Mouse (Mus musculus): Measurements from ENCODE around the gene Sema3d. TPM values are rescaled to one million over a fixed set of nuclear protein-coding genes. Genes with fewer than 3 reads are reported as not detected.

The Sema3d gene
- 1.7 and 2.1 TPM in 2 replicates for polyA plus RNA-seq (2014; fragmentation: Nextera tagmentation; extraction: Ambion mirVana)

DNA sequence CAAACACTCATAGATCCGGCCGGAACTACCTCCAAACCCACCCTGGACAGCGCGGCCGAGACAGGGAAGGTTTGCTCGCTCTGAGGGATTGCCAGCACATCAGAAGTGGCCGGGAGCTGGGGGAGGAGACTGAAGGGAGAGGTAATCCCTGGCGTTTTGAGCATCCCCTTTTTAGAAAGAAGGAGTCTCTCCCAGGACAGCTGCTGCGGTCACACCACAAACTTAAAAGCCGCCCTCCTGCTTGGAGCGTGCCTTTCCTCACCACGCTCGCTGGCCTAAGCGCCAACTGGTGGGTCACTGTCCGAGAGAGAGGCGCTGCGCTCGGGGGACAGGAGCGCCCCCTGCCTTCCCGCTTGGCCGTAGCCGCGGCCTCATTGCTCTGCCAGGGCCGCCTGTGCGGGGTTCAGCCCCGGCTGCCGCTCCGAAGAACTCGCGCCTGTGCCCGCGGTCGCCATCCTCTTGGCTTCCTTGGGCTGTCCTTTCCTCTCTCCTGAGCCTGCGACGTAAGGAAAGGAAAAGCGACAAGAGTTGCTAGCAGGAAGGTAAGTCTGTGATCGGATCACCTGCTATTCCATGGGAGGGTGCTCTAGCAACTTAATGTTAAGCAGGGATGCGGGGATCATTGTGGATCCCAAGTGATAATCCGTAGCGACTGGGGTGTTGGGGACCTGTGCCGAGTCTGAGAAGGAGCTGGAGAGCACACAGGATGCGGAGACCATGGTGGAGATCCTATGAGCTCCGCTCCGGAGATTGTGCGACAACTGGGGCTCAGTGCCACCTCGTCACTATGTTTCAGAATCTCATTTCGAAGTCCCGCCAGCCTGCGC, at the start of gene Sema3d:
Gene Sema3d (plus strand): TSS at position 253 of the 827 bp plus-strand sequence.
- Histone ChIP-seq H3K36me3 (ENCODE audit: control insufficient read depth, insufficient read depth, low read length) (no peaks in the 10 kb centered on the region), H3K4me3 (ENCODE audit: low read depth, low read length) (peak within 1 kb of the TSS; percentile 52), H3K9me3 (ENCODE audit: control insufficient read depth, low read length) (no peaks in the 10 kb centered on the region), H3K27me3 (ENCODE audit: control insufficient read depth, insufficient read depth, low read length) (peaks cover 10% of the 10 kb centered on the region), H3K4me2 (peak within 1 kb of the TSS; percentile 96), H3K4me1 (ENCODE audit: control insufficient read depth, insufficient read depth, low read length) (no peaks in the 10 kb centered on the region), H3K9ac (ENCODE audit: low read length) (peak within 1 kb of the TSS; percentile 64), H3K27ac (ENCODE audit: low read depth, low read length) (no peak within 1 kb of the TSS)
- ATAC-seq (ENCODE audit: low FRiP score) (peak; percentile 99), DNase-seq (ENCODE audit: low spot score, missing footprints) (peak; percentile 97)
- WGBS, result 1% methylated on average over 49 of the region's 49 CpGs

DNA sequence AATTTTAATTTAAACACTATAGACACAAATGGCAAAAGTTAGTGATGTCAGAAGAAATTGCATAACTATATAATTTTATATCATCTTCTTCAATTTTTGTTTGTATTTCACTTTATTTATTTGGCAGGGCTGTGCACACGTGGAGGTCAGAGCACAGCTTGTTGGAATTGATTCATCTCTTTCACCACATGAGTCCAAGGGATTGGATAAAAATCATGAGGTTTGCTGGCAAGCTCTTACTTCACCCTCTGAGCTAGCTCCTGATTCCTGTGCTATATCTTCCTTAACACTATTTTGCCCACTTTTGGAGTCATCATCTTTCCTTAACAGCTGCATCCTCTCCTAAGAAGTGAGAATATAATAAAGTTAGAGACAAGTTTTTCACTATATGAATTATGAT, 5.9 kb upstream of the Sema3d start:
- Histone ChIP-seq H3K9me3 (ENCODE audit: control insufficient read depth, low read length) (no peaks in the 10 kb centered on the region), H3K4me3 (ENCODE audit: low read depth, low read length) (no peak overlapping the region), H3K4me1 (ENCODE audit: control insufficient read depth, insufficient read depth, low read length) (no peaks in the 10 kb centered on the region), H3K27me3 (ENCODE audit: control insufficient read depth, insufficient read depth, low read length) (peaks cover 2% of the 10 kb centered on the region; the same call in 1 of the 2 replicates), H3K36me3 (ENCODE audit: control insufficient read depth, insufficient read depth, low read length) (no peaks in the 10 kb centered on the region), H3K9ac (ENCODE audit: low read length) (no peak overlapping the region), H3K4me2 (no peak overlapping the region), H3K27ac (ENCODE audit: low read depth, low read length) (no peak overlapping the region)
- 58% methylated on average over 1 of the region's 1 CpGs for WGBS
- no peak for ATAC-seq (ENCODE audit: low FRiP score)
- DNase-seq (ENCODE audit: low spot score, missing footprints), result no peak

DNA sequence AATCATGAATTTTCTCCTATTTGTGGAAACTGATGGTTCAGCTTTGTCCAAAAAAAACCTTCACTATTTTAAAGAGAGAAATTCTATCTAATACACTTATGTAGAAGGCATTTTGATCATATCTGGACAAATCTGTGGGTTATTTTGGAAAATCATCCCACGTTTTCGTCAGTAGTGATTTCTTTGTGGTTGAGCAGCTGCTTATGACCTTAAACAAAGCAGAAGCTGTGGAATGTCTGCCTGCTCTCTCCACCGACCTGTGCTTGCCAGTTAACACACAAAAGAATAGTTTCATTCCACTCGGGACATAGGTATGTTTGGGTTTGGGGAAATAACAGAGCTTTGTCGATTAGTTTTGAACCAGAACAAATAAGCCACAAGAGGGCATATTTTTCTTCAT, 4.3 kb upstream of the Sema3d start:
- H3K4me1 ChIP-seq (ENCODE audit: control insufficient read depth, insufficient read depth, low read length), result no peaks in the 10 kb centered on the region
- H3K9ac ChIP-seq (ENCODE audit: low read length), result no peak overlapping the region
- WGBS, result 58% methylated on average over 5 of the region's 5 CpGs
- no peaks in the 10 kb centered on the region for H3K36me3 ChIP-seq (ENCODE audit: control insufficient read depth, insufficient read depth, low read length)
- no peak overlapping the region for H3K27ac ChIP-seq (ENCODE audit: low read depth, low read length)
- no peaks in the 10 kb centered on the region for H3K9me3 ChIP-seq (ENCODE audit: control insufficient read depth, low read length)
- no peak overlapping the region for H3K4me3 ChIP-seq (ENCODE audit: low read depth, low read length)
- peaks cover 2% of the 10 kb centered on the region for H3K27me3 ChIP-seq (ENCODE audit: control insufficient read depth, insufficient read depth, low read length)
- DNase-seq (ENCODE audit: low spot score, missing footprints) (no peak), ATAC-seq (ENCODE audit: low FRiP score) (no peak)
- no peak overlapping the region for H3K4me2 ChIP-seq

DNA sequence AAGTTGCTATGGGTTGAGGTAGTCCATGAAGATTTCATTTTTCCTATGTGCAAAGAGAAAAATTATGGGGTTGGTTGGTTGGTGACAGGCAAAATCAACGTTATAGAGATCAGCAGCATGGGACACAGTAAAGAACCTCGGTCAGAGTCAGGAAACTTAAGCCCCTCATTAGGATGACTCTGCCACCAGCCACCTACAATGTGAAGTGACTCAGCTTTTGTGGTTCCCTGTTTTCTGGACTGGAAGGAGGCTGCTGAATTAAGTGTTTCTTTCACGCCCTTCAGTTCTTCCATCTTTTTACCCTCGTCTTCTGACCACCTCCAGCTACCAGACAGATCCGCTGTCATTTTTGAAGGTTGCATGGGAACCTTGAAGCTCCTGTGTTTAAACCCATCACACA, 1.2 kb upstream of the Sema3d start:
- Histone ChIP-seq H3K4me1 (ENCODE audit: control insufficient read depth, insufficient read depth, low read length) (no peaks in the 10 kb centered on the region), H3K36me3 (ENCODE audit: control insufficient read depth, insufficient read depth, low read length) (no peaks in the 10 kb centered on the region), H3K9ac (ENCODE audit: low read length) (no peak overlapping the region), H3K4me3 (ENCODE audit: low read depth, low read length) (no peak overlapping the region), H3K27me3 (ENCODE audit: control insufficient read depth, insufficient read depth, low read length) (peaks cover 10% of the 10 kb centered on the region), H3K9me3 (ENCODE audit: control insufficient read depth, low read length) (no peaks in the 10 kb centered on the region), H3K27ac (ENCODE audit: low read depth, low read length) (no peak overlapping the region), H3K4me2 (no peak overlapping the region)
- ATAC-seq (ENCODE audit: low FRiP score) (no peak), DNase-seq (ENCODE audit: low spot score, missing footprints) (no peak)
- 76% methylated on average over 5 of the region's 5 CpGs for WGBS

DNA sequence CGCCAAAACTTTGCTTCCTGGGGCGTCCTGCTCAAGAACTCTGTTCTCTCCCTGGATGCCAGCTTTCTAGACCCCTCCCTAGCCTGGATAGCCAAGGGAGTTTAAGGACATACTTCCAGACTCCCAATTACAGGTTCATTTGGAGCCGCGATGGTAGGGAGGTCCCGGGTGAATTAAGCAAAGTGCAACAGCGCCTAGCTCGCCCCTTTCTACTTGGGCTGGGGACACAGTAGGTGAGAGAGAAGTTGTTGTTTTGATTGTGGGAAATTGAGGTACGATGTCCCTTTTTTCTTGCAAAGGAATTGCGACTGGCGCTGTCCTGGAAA, 738 bp downstream of the Sema3d start:
- no peak overlapping the region for H3K27ac ChIP-seq (ENCODE audit: low read depth, low read length)
- peak overlapping the region; percentile 96 for H3K4me2 ChIP-seq
- peak overlapping the region; percentile 64 for H3K9ac ChIP-seq (ENCODE audit: low read length)
- H3K4me3 ChIP-seq (ENCODE audit: low read depth, low read length), result peak overlapping the region; percentile 52
- H3K4me1 ChIP-seq (ENCODE audit: control insufficient read depth, insufficient read depth, low read length), result no peaks in the 10 kb centered on the region
- peaks cover 10% of the 10 kb centered on the region for H3K27me3 ChIP-seq (ENCODE audit: control insufficient read depth, insufficient read depth, low read length)
- no peaks in the 10 kb centered on the region for H3K36me3 ChIP-seq (ENCODE audit: control insufficient read depth, insufficient read depth, low read length)
- DNase-seq (ENCODE audit: low spot score, missing footprints), result peak; percentile 95
- no peaks in the 10 kb centered on the region for H3K9me3 ChIP-seq (ENCODE audit: control insufficient read depth, low read length)
- no peak; the same call in 1 of the 2 replicates for ATAC-seq (ENCODE audit: low FRiP score)
- under 1% methylated on average over 10 of the region's 10 CpGs for WGBS

DNA sequence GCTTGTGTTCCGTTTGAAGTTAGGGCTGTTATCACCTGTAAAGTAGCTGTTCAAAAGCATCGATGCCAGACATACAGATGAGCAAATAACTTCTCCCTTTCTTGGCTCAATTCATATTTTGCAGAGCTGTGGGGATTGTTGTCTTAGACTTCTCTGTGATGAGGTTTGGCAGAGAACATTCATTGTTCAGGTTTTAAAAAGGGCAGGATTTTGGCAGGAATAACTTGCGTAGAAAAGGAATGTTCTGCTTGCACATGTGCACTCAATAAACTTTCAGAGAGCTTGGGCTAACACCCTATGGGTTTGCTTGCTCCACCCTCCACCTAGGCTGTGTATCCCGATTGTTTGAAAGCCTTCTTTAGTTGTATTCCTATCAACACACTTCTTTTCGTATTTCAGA, 9.5 kb downstream of the Sema3d start:
- no peaks in the 10 kb centered on the region for H3K36me3 ChIP-seq (ENCODE audit: control insufficient read depth, insufficient read depth, low read length)
- H3K4me2 ChIP-seq, result no peak overlapping the region
- no peak overlapping the region for H3K4me3 ChIP-seq (ENCODE audit: low read depth, low read length)
- no peaks in the 10 kb centered on the region for H3K9me3 ChIP-seq (ENCODE audit: control insufficient read depth, low read length)
- DNase-seq (ENCODE audit: low spot score, missing footprints), result no peak
- H3K4me1 ChIP-seq (ENCODE audit: control insufficient read depth, insufficient read depth, low read length), result no peaks in the 10 kb centered on the region
- WGBS, result 84% methylated on average over 5 of the region's 5 CpGs
- no peak overlapping the region for H3K9ac ChIP-seq (ENCODE audit: low read length)
- H3K27ac ChIP-seq (ENCODE audit: low read depth, low read length), result no peak overlapping the region
- no peak for ATAC-seq (ENCODE audit: low FRiP score)
- H3K27me3 ChIP-seq (ENCODE audit: control insufficient read depth, insufficient read depth, low read length), result no peaks in the 10 kb centered on the region

DNA sequence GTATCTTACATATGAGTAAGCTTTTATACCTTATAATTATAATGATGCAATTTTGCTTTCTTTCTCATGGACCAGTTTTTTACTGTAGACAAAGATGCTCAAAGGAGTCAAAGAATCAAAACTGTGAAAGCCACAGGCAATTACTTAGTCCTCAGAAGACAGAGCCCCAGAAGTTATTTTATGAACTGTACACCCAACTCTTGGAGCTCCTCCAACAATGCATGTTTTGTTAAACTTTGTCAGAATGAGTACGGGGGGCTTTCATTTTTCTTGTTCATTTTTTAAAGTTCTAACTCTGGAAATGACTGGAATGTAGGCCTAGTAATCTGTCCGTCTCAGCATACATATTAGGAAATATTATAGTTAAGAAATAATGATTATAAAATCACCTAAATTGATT, 16.1 kb downstream of the Sema3d start:
- no peak overlapping the region for H3K4me3 ChIP-seq (ENCODE audit: low read depth, low read length)
- H3K4me2 ChIP-seq, result no peak overlapping the region
- ATAC-seq (ENCODE audit: low FRiP score), result no peak
- no peaks in the 10 kb centered on the region for H3K27me3 ChIP-seq (ENCODE audit: control insufficient read depth, insufficient read depth, low read length)
- no peaks in the 10 kb centered on the region for H3K36me3 ChIP-seq (ENCODE audit: control insufficient read depth, insufficient read depth, low read length)
- WGBS, result 88% methylated on average over 2 of the region's 2 CpGs
- H3K9me3 ChIP-seq (ENCODE audit: control insufficient read depth, low read length), result no peaks in the 10 kb centered on the region
- H3K27ac ChIP-seq (ENCODE audit: low read depth, low read length), result no peak overlapping the region
- no peaks in the 10 kb centered on the region for H3K4me1 ChIP-seq (ENCODE audit: control insufficient read depth, insufficient read depth, low read length)
- DNase-seq (ENCODE audit: low spot score, missing footprints), result no peak
- no peak overlapping the region for H3K9ac ChIP-seq (ENCODE audit: low read length)

DNA sequence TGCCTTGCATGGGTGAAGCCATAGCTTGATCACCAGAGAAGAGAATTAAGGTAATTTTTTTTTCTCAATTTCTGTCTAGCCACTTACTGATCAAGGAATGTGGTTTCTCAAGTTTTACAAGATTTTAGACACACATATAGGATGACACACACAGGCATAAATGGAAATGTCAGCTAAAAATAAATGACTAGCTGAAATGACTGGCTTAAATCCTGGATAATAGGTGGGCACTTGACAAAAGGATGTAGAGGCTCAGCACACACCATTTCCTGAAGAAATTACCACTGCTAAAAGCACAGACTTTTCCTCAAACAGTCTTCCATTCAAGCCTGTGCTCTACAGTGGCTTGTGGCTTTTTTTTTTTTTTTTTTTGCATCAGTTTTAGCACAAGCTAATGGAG, 21.0 kb downstream of the Sema3d start:
- H3K4me1 ChIP-seq (ENCODE audit: control insufficient read depth, insufficient read depth, low read length), result no peaks in the 10 kb centered on the region
- no peak overlapping the region for H3K4me3 ChIP-seq (ENCODE audit: low read depth, low read length)
- no peak overlapping the region for H3K27ac ChIP-seq (ENCODE audit: low read depth, low read length)
- no peak overlapping the region for H3K4me2 ChIP-seq
- H3K9ac ChIP-seq (ENCODE audit: low read length), result no peak overlapping the region
- H3K36me3 ChIP-seq (ENCODE audit: control insufficient read depth, insufficient read depth, low read length), result no peaks in the 10 kb centered on the region
- ATAC-seq (ENCODE audit: low FRiP score), result no peak
- H3K27me3 ChIP-seq (ENCODE audit: control insufficient read depth, insufficient read depth, low read length), result no peaks in the 10 kb centered on the region
- DNase-seq (ENCODE audit: low spot score, missing footprints), result no peak
- H3K9me3 ChIP-seq (ENCODE audit: control insufficient read depth, low read length), result no peaks in the 10 kb centered on the region

DNA sequence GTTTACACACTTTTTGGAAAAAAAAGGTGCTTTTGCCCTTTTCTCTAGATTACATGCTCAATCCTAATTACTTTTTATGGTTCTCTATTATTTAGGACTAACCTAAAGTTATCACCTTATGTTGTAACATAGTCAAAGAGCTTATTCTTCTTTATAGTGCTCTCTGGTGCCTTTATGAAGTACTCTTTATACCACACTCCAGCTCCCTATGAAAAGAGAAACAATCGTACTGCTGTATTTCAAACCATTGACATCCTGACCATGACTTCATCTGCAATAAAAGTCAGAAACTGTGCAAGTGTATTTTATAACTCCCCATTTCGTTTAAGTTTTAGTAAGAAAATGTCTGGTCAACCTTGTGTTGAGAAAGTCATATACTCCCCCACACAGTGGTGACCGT, 29.4 kb downstream of the Sema3d start:
- DNase-seq (ENCODE audit: low spot score, missing footprints), result no peak
- ATAC-seq (ENCODE audit: low FRiP score), result no peak
- 86% methylated on average over 3 of the region's 3 CpGs for WGBS

More for the DNA sequence above, 29.4 kb downstream of the Sema3d start:
- no peaks in the 10 kb centered on the region for H3K4me1 ChIP-seq (ENCODE audit: control insufficient read depth, insufficient read depth, low read length)
- no peaks in the 10 kb centered on the region for H3K36me3 ChIP-seq (ENCODE audit: control insufficient read depth, insufficient read depth, low read length)
- no peaks in the 10 kb centered on the region for H3K9me3 ChIP-seq (ENCODE audit: control insufficient read depth, low read length)
- H3K4me3 ChIP-seq (ENCODE audit: low read depth, low read length), result no peak overlapping the region
- H3K27me3 ChIP-seq (ENCODE audit: control insufficient read depth, insufficient read depth, low read length), result no peaks in the 10 kb centered on the region
- H3K4me2 ChIP-seq, result no peak overlapping the region
- H3K9ac ChIP-seq (ENCODE audit: low read length), result no peak overlapping the region
- no peak overlapping the region for H3K27ac ChIP-seq (ENCODE audit: low read depth, low read length)

Measured in midbrain, embryonic 11.5 days (tissue).